Mouse (Mus musculus) thymus, postnatal 36 days (tissue): ENCODE results near the gene Tmem184b.
A peak's percentile ranks its signal among the peaks of the same experiment; 100 is the strongest.

ENCODE experiments used
- DNase-seq, 2 experiments: peaks; one replicate each; pipeline ENCODE4 v3.0.0; 2022; ENCODE audit warnings: mixed read lengths in 2 of 2

Tmem184b gene

GRCm38 (mm10) chr15:79333409-79333808 is 70.0 kb downstream of the Tmem184b start:
- DNase-seq, result no peak

DNA sequence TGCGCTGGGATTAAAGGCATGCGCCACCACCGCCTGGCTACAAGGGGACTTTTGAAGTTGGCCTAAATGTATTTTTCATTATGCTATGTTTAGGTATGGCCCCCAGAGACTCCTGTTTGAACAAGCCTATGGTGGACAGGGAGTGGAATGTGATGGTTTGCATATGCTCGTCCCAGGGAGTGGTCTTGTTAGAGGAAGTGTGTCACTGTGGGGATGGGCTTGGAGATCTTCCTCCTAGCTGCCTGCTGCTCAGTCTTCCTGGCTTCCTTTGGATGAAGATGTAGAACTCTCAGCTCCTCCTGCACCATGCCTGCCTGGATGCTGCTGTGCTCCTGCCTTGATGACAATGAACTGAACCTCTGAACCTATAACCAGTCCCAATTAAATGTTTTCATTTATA is 72.8 kb downstream of the Tmem184b start:
- DNase-seq, result no peak

- DNase-seq, result no peak
Observed at GRCm38 (mm10) chr15:79329979-79330363, 73.4 kb downstream of the Tmem184b start.

DNA sequence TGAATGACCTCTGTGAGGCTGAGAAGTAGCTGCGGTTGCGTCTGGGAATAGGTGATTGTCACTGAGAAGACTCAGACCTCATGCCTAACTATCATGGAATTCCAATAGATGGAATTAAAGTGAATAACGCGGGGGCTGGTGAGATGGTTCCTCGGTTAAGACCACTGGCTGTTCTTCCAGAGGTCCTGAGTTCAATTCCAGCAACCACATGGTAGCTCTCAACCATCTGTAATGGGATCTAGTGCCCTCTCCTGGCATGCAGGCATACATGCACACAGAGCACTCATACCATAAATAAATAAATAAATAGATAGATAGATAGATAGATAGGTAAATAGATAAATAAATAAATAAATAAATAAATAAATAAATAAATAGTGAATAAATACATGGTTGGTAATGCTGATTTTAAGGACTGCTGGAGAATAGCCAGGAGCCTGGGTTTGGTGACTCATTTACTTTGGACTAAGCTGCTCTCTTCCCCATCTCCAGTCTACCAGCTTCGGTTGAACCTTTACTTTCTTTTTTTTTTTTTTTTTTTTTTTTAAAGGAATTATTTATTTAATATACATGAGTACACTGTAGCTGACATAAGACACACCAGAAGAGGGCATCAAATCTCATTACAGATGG is 73.9 kb downstream of the Tmem184b start:
- DNase-seq, result no peak

DNA sequence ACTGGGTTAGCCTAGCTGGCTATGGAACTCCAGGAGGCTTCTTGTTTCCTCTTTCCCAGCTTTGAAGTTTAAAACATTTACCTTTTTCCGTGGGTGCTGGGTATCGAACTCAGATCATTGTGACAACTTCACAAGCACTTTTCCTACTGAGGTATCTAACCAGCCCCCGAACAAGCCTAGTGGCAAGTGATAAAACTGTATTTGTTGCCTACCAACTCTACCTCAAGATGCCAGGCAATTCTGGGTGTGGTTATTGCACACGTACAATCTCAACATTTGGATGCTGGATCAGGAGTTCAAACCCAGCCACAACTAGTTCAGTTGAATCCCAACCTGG is 74.5 kb downstream of the Tmem184b start:
- no peak for DNase-seq

DNA sequence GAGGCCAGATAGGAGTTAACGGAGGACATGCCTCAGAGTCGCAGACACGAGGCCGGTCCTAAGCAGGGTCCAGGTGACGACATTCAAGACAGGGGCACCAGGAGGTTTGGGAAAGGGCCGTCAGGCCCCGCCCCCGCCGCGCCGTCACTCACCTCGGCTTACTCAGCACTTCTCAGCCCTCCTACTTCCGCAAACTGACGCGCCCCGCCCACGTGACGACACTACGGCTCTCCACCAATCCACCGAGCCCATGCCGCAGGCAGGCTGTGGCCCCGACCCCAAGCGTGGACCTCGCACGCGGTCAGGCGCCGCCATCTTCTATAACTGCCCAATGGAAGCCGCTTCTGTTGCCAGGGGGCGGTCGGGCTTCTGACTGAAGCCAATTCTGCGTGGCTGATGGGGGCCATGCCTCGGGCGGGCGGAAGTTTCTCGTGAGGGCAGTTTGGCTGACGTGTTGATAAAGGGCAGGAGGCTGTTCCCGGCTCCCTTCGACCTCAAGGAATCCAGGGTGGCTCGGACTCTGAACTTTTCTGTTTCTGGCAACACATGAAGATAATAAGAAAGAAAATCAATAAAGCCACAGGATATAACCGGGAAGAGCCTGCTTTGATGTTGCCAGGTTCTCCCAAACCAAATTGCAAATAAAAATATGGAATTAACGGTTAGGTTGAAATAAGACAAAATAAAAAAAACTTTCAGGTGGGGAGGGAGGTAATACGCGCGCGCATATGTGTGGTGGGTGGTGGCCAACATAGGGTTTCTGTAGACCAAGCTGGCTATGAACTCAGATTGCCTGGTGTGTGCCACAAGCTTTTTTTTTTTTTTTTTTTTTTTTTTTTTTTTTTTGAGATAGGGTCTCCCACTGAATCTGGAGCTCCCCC is 75.1 kb downstream of the Tmem184b start, which contains the start of gene Pla2g6:
Gene Pla2g6 (minus strand): TSS at position 333 of the 881 bp plus-strand sequence.
- peak; percentile 97 to 98 for DNase-seq

GRCm38 (mm10) chr15:79326971-79327961 is 76.1 kb downstream of the Tmem184b start:
- DNase-seq, result peak in 1 of 2 experiments; percentile 46

DNA sequence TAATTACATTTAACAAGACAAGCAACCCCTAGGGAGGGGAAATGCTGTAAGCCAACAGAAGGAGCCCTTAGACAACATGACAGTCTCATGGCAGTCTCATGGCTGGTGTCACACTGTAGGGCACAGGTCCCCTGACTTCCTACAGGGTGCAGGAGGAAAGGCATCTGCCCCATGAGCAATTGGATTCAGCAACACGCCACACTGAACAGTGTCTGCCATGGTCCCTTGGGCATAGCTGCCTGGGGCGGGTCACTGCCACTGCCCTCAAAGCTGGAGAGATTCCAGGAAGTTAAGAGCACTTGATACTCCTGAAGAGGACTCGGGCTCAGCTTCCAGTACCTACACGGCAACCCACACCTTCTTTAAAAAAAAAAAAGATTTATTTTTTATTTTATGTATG is 77.1 kb downstream of the Tmem184b start:
- DNase-seq, result no peak

DNA sequence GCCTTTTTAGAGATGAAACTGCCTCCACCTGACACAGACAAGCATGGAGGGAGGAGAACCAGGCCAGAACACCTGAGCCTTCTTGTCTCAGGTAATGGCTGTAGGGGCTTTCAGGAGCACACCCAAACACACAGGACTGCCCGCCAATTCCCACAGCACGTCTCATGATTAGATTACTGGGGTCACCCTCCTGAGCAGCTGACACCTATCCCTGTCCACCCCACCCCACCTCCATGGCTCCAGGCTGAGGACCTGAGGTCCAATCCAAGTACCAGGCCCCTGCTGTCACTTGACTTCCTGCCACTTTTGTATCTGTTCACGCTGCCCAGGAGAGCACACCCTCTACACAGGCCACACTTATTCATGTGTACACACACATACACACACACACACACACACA is 77.6 kb downstream of the Tmem184b start:
- DNase-seq, result no peak

GRCm38 (mm10) chr15:79324373-79324772 is 79.0 kb downstream of the Tmem184b start:
- DNase-seq, result no peak

GRCm38 (mm10) chr15:79323791-79324155 is 79.6 kb downstream of the Tmem184b start:
- DNase-seq, result peak in 1 of 2 experiments; percentile 16

GRCm38 (mm10) chr15:79322991-79323790 is 80.2 kb downstream of the Tmem184b start:
- peak; percentile 74 to 88 for DNase-seq

DNA sequence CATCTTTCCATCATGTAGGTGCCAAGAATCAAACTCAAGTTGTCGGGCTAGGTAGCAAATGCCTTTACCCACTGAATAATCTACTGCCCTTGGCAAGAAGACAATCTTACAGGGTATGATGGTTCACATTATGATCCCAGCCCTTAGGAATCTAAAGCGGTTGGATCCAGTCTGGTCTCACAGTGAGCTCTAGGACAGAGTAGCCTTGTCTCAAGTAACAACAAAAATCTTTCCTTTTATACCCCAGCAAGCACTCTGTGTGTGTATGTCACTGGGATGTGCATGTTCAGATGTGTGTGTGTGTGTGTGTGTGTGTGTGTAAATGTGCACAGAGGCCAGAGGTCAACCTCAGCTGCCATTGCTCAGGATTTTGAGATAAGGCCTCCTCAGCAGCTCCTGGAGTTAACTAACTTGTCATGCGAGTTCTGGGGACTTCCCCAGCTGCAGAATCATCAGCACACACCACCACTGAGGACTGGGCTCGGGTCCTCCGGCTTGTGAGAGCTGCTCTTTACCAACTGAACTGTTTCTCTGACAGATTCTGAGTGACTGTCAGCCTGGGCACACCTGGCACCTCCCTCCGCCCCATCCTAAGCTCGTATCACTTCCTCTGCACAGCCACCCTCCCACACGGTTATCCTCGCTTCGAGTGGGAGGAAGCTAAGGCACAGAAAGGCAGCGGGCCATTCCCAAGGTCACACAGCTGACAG is 80.9 kb downstream of the Tmem184b start:
- peak; percentile 79 to 89 for DNase-seq

- DNase-seq, result no peak
Observed at GRCm38 (mm10) chr15:79321733-79322190, 81.6 kb downstream of the Tmem184b start.

- no peak for DNase-seq
Observed at GRCm38 (mm10) chr15:79313848-79314369, 89.5 kb downstream of the Tmem184b start.
